Mouse (Mus musculus): ENCODE measurements at regions not wholly inside any gene's neighbourhood (a gene's known extent, or its start where the extent isn't known, plus 50 kb on each side); places are given as distances from the start of the nearest gene placed in this dataset.

DNA sequence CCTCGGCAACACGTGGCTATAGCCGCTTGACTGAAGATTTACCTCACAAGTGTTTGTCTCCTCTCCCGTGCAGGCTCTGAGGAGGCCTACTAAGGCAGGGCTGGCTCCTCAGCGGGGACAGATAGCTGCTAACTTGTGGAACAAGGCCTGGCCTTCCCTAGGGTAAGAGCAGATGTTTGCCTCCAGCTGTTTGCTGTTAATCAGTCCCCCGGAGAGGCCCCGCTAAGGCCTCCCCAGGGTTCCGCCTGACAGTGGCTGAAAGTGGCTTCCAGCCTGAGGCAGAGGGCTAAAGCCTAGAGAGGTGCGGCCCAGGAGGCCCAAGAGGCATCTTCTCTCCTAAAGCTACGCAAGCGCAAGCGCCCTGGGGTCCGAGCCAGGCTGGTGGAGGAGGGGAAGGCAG lies 52.1 kb upstream of the Dlx4 start:
- no peak for DNase-seq

DNA sequence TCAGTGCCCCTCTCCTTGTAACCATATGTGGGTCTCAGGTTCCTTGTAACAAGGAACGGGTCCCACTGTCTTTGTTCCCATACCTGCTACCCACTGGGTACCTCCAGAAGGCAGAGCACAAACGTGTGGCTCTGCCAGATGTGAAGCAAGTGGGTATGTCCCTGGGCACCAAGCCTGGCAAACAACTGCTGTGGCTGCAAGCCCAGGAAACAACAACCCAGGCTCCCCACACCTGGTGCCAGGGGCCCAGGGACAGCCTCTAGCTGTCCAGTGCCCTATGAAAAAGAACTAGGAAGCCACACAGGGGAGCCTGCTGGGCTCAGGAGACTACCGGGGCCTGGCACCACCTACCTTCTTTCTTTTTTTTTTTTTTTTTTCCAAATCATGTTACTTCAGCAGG lies 54.9 kb upstream of the Dlx4 start:
- DNase-seq = no peak

DNA sequence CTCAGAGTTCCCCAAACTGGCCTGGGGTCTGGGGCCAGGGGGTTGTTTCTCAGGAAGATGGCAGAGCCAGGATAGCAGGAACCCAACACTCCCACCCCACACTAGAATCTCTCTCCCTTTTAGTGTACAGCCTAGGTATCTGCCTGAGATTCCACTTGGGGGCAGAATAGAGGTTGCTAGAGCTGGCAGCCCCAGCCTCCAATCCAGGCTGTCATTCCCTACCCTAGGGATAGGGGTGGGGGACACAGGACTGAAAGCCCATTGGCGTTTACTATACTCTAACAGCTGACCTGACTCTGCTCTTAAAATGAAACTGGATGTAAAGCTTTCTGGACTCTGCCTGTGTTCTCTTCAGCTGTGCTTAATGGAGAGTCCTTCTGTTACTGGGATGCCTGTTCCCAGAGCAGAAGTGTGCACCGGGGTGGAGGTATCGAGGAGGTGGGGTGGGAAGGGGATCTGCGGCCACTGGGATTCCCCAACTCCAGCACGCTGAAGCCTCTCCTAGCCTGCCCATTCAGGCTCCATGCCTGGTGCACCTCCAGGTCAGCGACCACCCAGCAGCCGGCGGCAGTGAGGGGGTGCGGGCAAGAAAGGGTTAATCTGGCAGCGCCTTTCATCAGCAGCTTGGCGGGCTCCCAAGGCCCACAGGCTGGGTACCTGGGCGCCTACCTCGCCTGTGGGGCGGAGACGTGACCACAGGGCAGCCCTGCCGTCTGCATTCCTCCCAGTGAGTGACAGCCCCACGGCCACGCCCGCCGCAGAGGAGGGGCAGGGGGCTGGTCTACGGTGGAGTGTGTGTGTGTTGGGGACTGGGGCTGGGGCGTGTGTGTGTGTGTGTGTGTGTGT lies 50.9 kb upstream of the Tac4 start:
- DNase-seq = peak; percentile 75 to 91

DNA sequence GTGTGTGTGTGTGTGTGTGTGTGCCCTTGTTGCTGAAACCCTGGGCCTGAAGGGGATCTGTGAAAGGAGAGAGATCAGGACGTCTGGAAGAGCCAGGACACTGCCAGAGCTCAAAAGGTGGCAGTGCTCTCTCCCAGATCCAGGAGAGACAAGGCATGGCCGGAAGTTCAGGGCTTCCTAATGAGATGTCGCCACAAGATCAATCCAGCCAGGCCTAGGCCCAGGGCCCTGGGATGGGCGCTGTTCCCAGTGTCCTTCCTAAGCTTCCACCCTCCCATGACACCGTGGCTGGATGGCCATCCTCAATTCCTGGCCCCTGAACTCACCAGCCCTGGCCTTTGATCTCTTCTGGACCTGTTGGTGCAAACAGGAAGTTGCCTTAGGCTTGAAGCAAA lies 50.3 kb upstream of the Tac4 start:
- no peak for DNase-seq
